Mouse (Mus musculus) mesoderm, embryonic 11.5 days (tissue): ENCODE measurements at regions not wholly inside any gene's neighbourhood (a gene's known extent, or its start where the extent isn't known, plus 50 kb on each side); places are given as distances from the start of the nearest gene placed in this dataset.

ENCODE experiments used
- DNase-seq: peaks from one replicate; pipeline ENCODE4 v3.0.0-alpha.2; 2012; ENCODE audit warnings: low read depth, low spot score

DNA sequence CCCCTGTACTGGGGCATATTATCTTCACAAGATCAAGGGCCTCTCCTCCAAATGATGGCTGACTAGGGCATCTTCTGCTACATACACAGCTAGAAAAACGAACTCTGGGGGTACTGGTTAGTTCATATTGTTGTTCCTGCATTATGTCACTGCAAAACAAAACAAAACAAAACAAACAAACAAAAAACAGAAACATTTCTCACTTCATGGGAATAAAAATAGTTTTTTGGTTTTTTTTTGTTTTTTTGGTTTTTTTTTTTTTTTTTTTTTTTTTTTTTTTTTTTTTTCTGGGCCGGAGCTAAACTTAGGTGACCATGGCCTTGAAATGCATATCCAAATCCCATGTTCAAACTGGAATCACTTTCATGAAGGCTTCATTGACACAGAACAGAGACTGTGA, 1184.4 kb downstream of the Efna5 start:
- no peak for DNase-seq

DNA sequence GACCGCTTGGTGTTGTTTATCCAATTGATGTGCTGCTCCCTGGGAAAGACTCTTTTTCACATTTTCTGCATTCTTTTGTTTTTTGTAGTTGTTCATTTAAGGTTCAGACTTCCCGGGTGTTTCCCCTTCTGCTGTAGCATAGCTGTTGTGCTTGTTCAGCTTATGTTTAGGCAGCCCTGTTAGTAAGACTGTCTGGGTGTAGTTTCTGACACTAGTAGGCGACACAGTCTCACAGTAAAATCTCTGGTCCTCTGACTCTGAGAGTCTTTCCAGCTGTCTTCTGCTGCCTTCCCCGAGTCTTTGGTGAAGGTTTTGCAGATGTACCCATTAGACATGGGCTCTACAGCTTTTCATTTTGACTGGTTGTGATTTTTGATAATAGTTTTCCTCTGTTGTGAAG, 1194.8 kb downstream of the Efna5 start:
- DNase-seq: no peak

- DNase-seq: no peak
Observed at GRCm38 (mm10) chr17:61684524-61684923, 1196.6 kb downstream of the Efna5 start.

- no peak for DNase-seq
Observed at GRCm38 (mm10) chr17:61670651-61671050, 1210.5 kb downstream of the Efna5 start.

DNA sequence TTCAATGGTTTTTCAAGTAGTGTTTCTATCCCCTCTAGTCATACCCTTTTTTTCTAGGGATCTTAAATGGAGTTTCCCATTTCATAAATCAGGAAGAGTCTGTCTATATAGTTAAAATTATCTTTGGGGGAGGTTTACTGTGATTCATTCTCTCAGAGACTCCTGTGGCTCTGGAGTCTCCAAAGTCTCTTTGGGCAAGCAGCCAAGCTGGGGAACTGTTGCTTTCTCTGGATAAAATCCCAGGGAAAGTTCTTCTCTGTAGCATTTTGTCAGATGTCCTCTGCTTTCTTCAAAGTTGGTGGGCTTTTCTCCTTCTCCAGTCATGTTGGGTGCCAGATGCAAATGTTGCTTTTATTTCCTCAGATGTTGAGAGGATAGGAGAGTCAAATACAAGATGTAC, 1213.7 kb downstream of the Efna5 start:
- DNase-seq: no peak

DNA sequence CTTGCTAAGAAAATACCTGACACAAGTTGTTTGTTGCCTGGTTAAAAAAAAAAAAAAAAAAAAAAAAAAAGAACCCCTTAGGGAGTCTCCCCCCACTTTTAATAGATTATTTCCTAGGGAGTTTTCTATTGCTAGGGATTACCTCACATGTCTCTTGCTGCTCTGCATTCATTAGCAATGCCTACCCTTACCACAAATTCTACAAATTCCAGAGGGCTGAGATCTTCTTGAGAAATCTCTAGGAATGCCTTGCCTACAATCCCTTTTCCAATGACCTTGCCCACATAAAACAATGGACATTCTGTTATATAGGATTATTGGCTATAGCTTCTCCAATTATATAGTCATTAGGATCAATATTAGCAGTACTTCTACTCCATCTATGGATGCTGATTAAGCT, 1216.2 kb downstream of the Efna5 start:
- no peak for DNase-seq

- DNase-seq: no peak
Observed at GRCm38 (mm10) chr17:61647576-61647975, 1233.5 kb downstream of the Efna5 start.

DNA sequence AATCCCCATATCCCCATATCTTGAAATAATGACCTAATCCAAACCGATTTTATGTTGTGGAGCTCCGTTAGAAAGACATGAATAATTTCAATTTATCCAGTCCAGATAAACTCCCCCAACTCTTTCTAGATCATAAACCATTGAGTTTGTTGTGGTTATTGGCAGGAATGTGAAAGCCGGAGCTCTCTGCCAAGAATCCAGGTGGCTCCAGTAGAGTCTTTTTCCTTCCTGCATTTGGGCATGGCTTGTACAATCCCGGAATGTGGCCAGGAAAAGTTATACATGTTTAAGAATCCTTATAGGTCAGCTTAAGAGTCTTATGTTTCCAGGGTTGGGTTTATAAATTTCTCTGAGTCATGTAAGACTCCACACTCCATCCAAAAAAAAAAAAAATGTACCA, 1272.8 kb downstream of the Efna5 start:
- DNase-seq: no peak

DNA sequence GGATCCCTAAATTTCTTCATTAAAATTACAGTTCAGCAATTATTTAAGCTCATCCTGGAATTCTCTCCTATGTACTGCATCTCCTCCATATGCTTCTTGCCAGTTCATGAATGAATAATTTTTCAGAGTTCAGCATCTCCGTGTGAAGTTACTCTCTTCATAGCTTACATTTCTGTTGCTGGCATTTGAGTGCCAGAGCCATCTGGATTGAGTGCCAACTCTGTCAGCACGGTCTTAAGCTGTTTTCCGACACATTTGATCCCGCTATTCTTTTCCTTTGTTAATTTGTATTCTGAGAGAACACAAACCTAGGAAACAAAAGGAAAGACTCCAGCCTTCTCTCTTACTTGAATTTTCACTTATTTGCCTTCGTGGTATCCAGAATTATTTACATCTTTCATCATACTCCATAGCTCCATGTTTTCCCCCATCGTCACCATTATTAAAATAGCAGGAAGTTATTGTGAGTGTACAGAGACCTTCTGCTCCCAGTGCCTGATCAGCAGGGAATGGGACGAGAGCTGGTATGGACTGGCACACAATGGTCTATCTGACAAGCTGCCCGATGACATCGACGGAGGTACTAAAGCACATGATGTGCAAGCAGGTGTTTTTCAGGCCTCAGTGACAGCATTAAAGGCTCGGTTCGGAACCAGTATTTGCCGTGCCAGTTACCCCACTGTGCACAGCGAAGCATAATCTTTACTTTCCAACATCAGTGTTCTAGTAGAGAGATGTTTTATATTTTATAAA, 1274.2 kb downstream of the Efna5 start:
- DNase-seq: no peak

- no peak for DNase-seq
Observed at GRCm38 (mm10) chr17:61604246-61604645, 1276.9 kb downstream of the Efna5 start.

- DNase-seq: peak; percentile 3
Observed at GRCm38 (mm10) chr17:61589255-61589654, 1291.9 kb downstream of the Efna5 start.

DNA sequence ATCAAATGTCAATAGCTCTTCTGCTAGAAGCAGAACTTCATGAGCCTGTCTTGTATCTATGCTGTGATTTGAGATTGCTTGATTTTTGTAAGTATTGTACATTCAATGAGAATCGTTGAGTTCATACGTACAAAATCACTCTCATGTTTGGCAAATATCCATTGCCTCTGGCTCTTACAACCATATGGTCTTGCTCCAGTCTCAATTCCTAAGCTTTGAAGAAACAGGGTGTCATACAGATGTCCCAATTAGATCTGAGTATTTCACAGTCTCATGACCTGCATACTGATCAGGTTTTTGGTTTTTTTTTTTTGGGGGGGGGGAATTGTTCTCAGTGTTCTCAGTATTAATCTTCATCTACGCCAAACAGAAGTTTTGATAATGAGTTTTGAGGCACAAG, 1302.2 kb downstream of the Efna5 start:
- DNase-seq: no peak

DNA sequence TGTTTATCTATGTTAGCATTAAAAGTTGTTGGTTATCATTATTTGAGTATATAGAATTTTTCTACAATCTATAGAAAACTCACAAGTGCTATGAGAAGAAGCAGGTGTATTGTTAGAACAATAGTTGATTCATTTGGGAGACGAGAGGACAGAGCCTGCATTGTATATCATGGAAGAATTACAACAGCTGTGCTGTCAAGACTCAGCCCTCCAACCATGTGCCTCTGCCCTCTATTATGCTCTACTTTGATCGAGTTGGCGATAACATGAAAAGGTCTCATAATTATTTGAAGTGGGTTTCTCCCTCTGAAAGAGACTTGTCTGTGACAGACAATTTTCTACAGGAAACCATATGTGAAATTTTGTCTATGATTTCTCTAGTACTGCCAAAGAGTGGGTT, 1310.2 kb downstream of the Efna5 start:
- DNase-seq: peak; percentile 7
